8 mouse cellular contexts compared by ENCODE assay signal in genomic region chr5:140411339-140411738, GRCm38 (mm10). TPM values are rescaled to one million over a fixed set of nuclear protein-coding genes. Genes with fewer than 3 reads are reported as not detected.
DNase-seq lines count a peak whose midpoint lies in the region; ATAC-seq lines count a peak whose summit lies in the region.

No protein-coding gene starts in this region.

- H3K4me3 ChIP-seq in heart, embryonic 10.5 days, result no peak overlapping the region

- H3K27ac ChIP-seq in heart, embryonic 10.5 days, result no peak overlapping the region

- ATAC-seq in megakaryocyte, adult 5-6 weeks (ENCODE audit: poor library complexity, severe bottlenecking), result peak; percentile 80

- peak; percentile 58 to 76 for DNase-seq in heart, adult 18-20 months
- DNase-seq in heart, embryonic 10.5 days (ENCODE audit: low spot score), result no peak
- peak; percentile 90 for DNase-seq in ES-CJ7 (ENCODE audit: low read depth, low spot score)
- DNase-seq in c-Kit-positive CD71-positive TER-119-negative erythroid progenitor cells, embryonic 14.5 days (ENCODE audit: low read depth), result peak; percentile 58
- peak; percentile 47 to 67 for DNase-seq in gastrocnemius, postnatal 4 days (ENCODE audit: low spot score in 2 of 2)
- DNase-seq in layer of hippocampus, postnatal 14 days (ENCODE audit: low spot score in 2 of 2), result peak; percentile 17 to 43
- peak; percentile 9 to 29 for DNase-seq in thymus, adult 18-20 months

- H3K9me3 ChIP-seq in heart, embryonic 10.5 days, result no peaks in the 10 kb centered on the region

- H3K27me3 ChIP-seq in heart, embryonic 10.5 days (ENCODE audit: insufficient read depth, poor library complexity, severe bottlenecking), result no peaks in the 10 kb centered on the region

- H3K36me3 ChIP-seq in heart, embryonic 10.5 days, result no peaks in the 10 kb centered on the region

- H3K4me1 ChIP-seq in heart, embryonic 10.5 days, result no peaks in the 10 kb centered on the region

- WGBS in heart, embryonic 10.5 days, result 23% methylated on average over 8 of the region's 8 CpGs

RNA-seq across cellular contexts. Expression of gene Eif3b, which starts 7.8 kb away (rescaled TPM):
- total RNA-seq in heart, adult 18-20 months (2021), result 10 to 100 TPM; 97.4 to 97.6 TPM
- polyA plus RNA-seq in heart, embryonic 10.5 days (2016; fragmentation: Nextera tagmentation; extraction: Ambion mirVana), result 125 and 201 TPM in 2 replicates
- total RNA-seq in gastrocnemius, postnatal 4 days (2021), result 100 to 1,000 TPM; 105 to 110 TPM
- total RNA-seq in layer of hippocampus, postnatal 14 days (2021), result 100 to 1,000 TPM; 105 to 112 TPM
- 82.3 and 108 TPM in 2 replicates for total RNA-seq in megakaryocyte, adult 5-6 weeks (2015)
- total RNA-seq in megakaryocyte, adult 5-6 weeks (2017), result 43.2 and 74.9 TPM in 2 replicates

RNA-seq across cellular contexts. Expression of gene Snx8, which starts 22.3 kb away (rescaled TPM):
- total RNA-seq in heart, adult 18-20 months (2021), result 10 to 100 TPM; 15.3 to 17.3 TPM
- polyA plus RNA-seq in heart, embryonic 10.5 days (2016; fragmentation: Nextera tagmentation; extraction: Ambion mirVana), result 19.2 and 20.1 TPM in 2 replicates
- total RNA-seq in gastrocnemius, postnatal 4 days (2021), result 10 to 100 TPM; 19.6 to 24.5 TPM
- total RNA-seq in layer of hippocampus, postnatal 14 days (2021), result 10 to 100 TPM; 13.1 to 13.3 TPM
- total RNA-seq in megakaryocyte, adult 5-6 weeks (2015), result 2.8 and 3.5 TPM in 2 replicates
- total RNA-seq in megakaryocyte, adult 5-6 weeks (2017), result 8.1 and 8.3 TPM in 2 replicates

RNA-seq across cellular contexts. Expression of gene Gm4869, which starts 34.1 kb away (rescaled TPM):
- not detected for total RNA-seq in heart, adult 18-20 months (2021)
- polyA plus RNA-seq in heart, embryonic 10.5 days (2016; fragmentation: Nextera tagmentation; extraction: Ambion mirVana), result not detected in 2 replicates
- not detected for total RNA-seq in gastrocnemius, postnatal 4 days (2021)
- total RNA-seq in layer of hippocampus, postnatal 14 days (2021), result not detected
- total RNA-seq in megakaryocyte, adult 5-6 weeks (2015), result not detected in 2 replicates
- not detected in 2 replicates for total RNA-seq in megakaryocyte, adult 5-6 weeks (2017)
